Mouse (Mus musculus) embryonic facial prominence, embryonic 11.5 days (tissue): ENCODE data around the gene Ache. TPM values are rescaled to one million over a fixed set of nuclear protein-coding genes. Genes with fewer than 3 reads are reported as not detected.
A peak's percentile ranks its signal among the peaks of the same experiment; 100 is the strongest.

ENCODE experiments used
- ATAC-seq: fragments of 200-750 bp; cut with Nextera tagmentation; replicated peaks from 2 replicates; pipeline ENCODE4 v1.8.0; 2017; ENCODE audit warnings: low read depth; ENCODE audit not compliant: insufficient number of reproducible peaks, low FRiP score, low TSS enrichment
- DNase-seq: peaks from one replicate; pipeline ENCODE4 v3.0.0-alpha.2; 2015; ENCODE audit warnings: low spot score
- H3K27ac ChIP-seq: fragments of 300-500 bp; sonication (generic); replicated peaks from 2 replicates; pipeline ENCODE4 v1.5.1; 2014; ENCODE audit warnings: mild to moderate bottlenecking, low read depth, low read length, control low read depth
- H3K27me3 ChIP-seq: fragments of 300-500 bp; sonication (generic); 2 replicates; pipeline ENCODE4 v1.6.1; 2014; ENCODE audit warnings: mild to moderate bottlenecking, low read length, moderate library complexity, mixed read lengths; ENCODE audit not compliant: control insufficient read depth, insufficient read depth
- H3K36me3 ChIP-seq: fragments of 300-500 bp; sonication (generic); replicated peaks from 2 replicates; pipeline ENCODE4 v1.6.1; 2014; ENCODE audit warnings: low read depth, mild to moderate bottlenecking, low read length, moderate library complexity, mixed read lengths; ENCODE audit not compliant: control insufficient read depth, insufficient read depth
- H3K4me1 ChIP-seq: fragments of 300-500 bp; sonication (generic); 2 replicates; pipeline ENCODE4 v1.6.1; 2014; ENCODE audit warnings: low read length, mixed read lengths; ENCODE audit not compliant: control insufficient read depth, insufficient read depth
- H3K4me2 ChIP-seq: fragments of 300-500 bp; sonication (generic); 2 replicates; pipeline ENCODE4 v1.6.1; 2014; ENCODE audit warnings: low read depth, mild to moderate bottlenecking, control low read depth, low read length, moderate library complexity
- H3K4me3 ChIP-seq: fragments of 300-500 bp; sonication (generic); 2 replicates; pipeline ENCODE4 v1.5.1; 2014; ENCODE audit warnings: low read depth, low read length, control low read depth
- H3K9ac ChIP-seq: fragments of 300-500 bp; sonication (generic); replicated peaks from 2 replicates; pipeline ENCODE4 v1.6.1; 2014; ENCODE audit warnings: mild to moderate bottlenecking, control low read depth, low read length
- H3K9me3 ChIP-seq: fragments of 300-500 bp; sonication (generic); replicated peaks from 2 replicates; pipeline ENCODE4 v1.6.1; 2016; ENCODE audit warnings: mild to moderate bottlenecking, low read length, inconsistent platforms, mixed read lengths; ENCODE audit not compliant: control insufficient read depth
- WGBS: fragments of 180-500 bp; shearing (Covaris S2); extraction: QIAGEN DNeasy Blood & Tissue Kit; methylation state at CpG from one replicate; pipeline ENCODE4 v1.1.7; 2014; 5-methylcytosine and 5-hydroxymethylcytosine counted together
- polyA plus RNA-seq: library from polyadenylated mRNA; unstranded; fragments of >200 nt; fragmentation: Nextera tagmentation; extraction: Ambion mirVana; gene quantifications from 2 replicates; pipeline ENCODE4 v1.2.1, GENCODE M21; 2014

The Ache gene
- polyA plus RNA-seq, 1 experiment from 2014 or later: 3.5 TPM

GRCm38 (mm10) chr5:137313466-137314192 is 26.3 kb downstream of the Ache start:
- WGBS: 1% methylated on average over 22 of the region's 22 CpGs
- peaks cover 15% of the 10 kb centered on the region for H3K4me1 ChIP-seq
- no peaks in the 10 kb centered on the region for H3K9me3 ChIP-seq
- peak overlapping the region; percentile 90 for H3K4me2 ChIP-seq
- no peaks in the 10 kb centered on the region for H3K27me3 ChIP-seq
- peak; percentile 26; the same call in 1 of the 2 replicates for ATAC-seq
- H3K9ac ChIP-seq: peak overlapping the region; percentile 91
- DNase-seq: no peak
- H3K4me3 ChIP-seq: peak overlapping the region; percentile 76
- H3K27ac ChIP-seq: peak overlapping the region; percentile 68
- peaks cover 5% of the 10 kb centered on the region for H3K36me3 ChIP-seq

GRCm38 (mm10) chr5:137314193-137315083 is 27.1 kb downstream of the Ache start, which contains the start of gene Trip6:
TSS of gene Trip6 (minus strand) at chr5:137314404.
- WGBS: 10% methylated on average over 30 of the region's 30 CpGs
- Histone ChIP-seq H3K4me2 (peak within 1 kb of the TSS; percentile 90), H3K9ac (peak within 1 kb of the TSS; percentile 91), H3K4me3 (peak within 1 kb of the TSS; percentile 76), H3K36me3 (no peaks in the 10 kb centered on the region; the same call in 1 of the 2 replicates), H3K9me3 (no peaks in the 10 kb centered on the region), H3K27ac (peak within 1 kb of the TSS; percentile 68), H3K4me1 (peaks cover 15% of the 10 kb centered on the region), H3K27me3 (no peaks in the 10 kb centered on the region)
- DNase-seq: peak; percentile 99
- peak; percentile 89 for ATAC-seq

DNA sequence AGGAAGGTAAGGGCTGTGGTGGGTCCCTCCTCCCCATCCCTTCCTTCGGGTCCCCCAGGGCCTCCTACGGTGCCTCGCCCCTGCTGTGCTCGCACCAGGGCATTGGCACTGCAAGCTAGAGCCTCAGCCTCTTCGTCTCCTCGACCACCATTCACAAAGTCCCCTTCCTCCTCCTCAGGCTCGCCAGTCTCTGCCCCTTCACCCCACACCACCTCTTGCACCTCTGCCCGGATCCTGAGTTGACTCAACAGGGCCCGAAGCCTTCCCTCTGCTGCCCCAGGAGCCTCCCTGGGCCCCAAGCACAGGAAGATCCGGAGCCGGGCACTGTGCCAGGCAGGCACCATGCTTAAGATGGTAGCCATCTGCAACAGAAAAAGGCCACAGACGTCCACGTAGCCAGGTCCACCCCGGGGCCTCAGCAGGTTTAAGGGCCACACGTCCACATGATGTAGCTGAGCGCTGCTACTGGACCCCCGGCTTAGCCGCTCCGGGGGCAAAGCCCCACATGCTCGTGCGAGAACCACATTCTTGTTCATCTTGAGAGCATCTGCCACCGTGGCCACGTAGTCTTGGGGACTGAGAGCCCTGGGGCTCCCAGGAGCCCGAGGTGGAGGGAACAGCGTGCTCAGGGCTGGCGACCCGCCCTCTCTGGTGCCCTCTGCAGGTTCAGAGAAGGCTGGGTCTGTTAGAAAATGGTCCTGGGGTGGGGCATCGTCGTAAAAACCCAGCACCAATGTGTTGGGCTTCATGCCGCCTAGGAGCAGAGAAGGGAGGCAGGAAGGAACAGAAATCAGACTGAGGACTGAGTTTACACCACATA is 28.0 kb downstream of the Ache start:
- Histone ChIP-seq H3K9ac (peak overlapping the region; percentile 91), H3K4me3 (no peak overlapping the region), H3K9me3 (no peaks in the 10 kb centered on the region), H3K4me2 (no peak overlapping the region), H3K4me1 (peaks cover 15% of the 10 kb centered on the region), H3K27me3 (no peaks in the 10 kb centered on the region), H3K27ac (peak overlapping the region; percentile 68), H3K36me3 (no peaks in the 10 kb centered on the region; the same call in 1 of the 2 replicates)
- DNase-seq (peak; percentile 47), ATAC-seq (peak; percentile 40; the same call in 1 of the 2 replicates)
- WGBS: 39% methylated on average over 30 of the region's 30 CpGs

DNA sequence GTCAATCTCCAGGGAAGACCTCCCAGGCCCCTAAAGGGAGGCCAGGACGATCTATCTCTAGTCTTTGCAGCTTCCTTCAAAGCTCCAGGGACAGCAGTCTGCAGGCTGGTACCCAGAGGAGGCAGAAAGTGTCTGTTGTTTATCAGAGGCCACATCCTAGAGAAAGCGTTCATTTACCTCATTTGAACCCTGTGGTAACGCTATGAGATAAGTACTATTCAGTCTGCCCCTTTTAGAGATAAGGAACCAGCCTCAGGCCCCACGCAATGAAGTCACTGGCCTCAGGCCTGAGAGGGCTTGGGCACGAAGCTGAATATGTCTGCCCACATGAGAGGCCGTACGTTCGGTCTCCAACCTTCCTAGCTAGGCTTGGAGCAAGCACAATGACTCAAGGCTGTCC is 30.0 kb downstream of the Ache start:
- H3K36me3 ChIP-seq: no peaks in the 10 kb centered on the region
- no peak for ATAC-seq
- 89% methylated on average over 8 of the region's 8 CpGs for WGBS

DNA sequence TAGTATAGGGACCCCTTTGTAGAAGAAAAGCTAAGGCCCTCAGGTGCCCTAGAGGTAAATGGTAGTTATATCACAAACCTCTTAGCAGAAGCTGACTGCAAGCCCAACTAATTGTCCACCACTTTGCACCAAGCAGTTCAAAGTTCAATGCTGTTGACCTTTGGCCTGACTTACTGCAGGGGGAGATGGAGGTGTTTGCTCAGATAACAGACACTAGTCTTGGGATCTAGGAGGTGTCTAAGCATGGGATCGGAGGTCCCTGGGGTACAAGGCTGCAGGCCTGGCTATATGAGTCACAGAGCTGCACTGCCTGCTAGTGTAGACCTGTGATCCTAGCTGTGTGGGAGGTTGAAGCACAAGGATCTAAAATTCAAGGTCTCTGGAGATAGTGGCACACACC is 31.3 kb downstream of the Ache start:
- no peak for DNase-seq
- H3K36me3 ChIP-seq: no peaks in the 10 kb centered on the region
- no peaks in the 10 kb centered on the region for H3K9me3 ChIP-seq
- WGBS: 97% methylated on average over 1 of the region's 1 CpGs
- H3K4me3 ChIP-seq: no peak overlapping the region
- no peaks in the 10 kb centered on the region for H3K27me3 ChIP-seq
- peaks cover 9% of the 10 kb centered on the region for H3K4me1 ChIP-seq
- ATAC-seq: no peak
- no peak overlapping the region for H3K27ac ChIP-seq
- H3K4me2 ChIP-seq: no peak overlapping the region
- H3K9ac ChIP-seq: no peak overlapping the region

More for the DNA sequence above, 30.0 kb downstream of the Ache start:
- Histone ChIP-seq H3K4me2 (no peak overlapping the region), H3K9me3 (no peaks in the 10 kb centered on the region), H3K27me3 (no peaks in the 10 kb centered on the region), H3K4me3 (no peak overlapping the region), H3K27ac (no peak overlapping the region), H3K9ac (no peak overlapping the region), H3K4me1 (peaks cover 15% of the 10 kb centered on the region)
- no peak for DNase-seq

DNA sequence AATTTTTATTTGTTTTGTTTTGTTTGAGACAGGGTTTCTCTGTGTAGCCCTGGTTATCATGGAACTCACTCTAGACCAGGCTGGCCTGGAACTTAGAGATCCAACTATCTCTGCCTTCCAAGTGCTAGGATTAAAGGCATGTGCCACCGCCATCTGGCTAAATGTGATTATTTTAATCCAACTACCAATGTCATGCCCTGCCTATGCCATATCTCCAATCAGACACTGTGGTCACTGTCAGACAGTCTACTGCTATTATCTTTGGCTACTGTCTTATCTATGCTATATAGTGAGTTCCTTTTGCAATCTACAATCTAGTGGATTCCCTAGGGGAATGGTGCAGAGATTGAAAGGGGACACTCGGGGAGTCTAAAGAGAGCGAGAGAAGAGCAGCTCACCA is 33.7 kb downstream of the Ache start:
- Histone ChIP-seq H3K4me1 (no peaks in the 10 kb centered on the region), H3K4me2 (no peak overlapping the region), H3K9me3 (no peaks in the 10 kb centered on the region), H3K36me3 (no peaks in the 10 kb centered on the region), H3K9ac (no peak overlapping the region), H3K4me3 (no peak overlapping the region), H3K27ac (no peak overlapping the region), H3K27me3 (no peaks in the 10 kb centered on the region)
- no peak for DNase-seq
- no peak for ATAC-seq
- 93% methylated on average over 3 of the region's 3 CpGs for whole genome bisulfite sequencing

DNA sequence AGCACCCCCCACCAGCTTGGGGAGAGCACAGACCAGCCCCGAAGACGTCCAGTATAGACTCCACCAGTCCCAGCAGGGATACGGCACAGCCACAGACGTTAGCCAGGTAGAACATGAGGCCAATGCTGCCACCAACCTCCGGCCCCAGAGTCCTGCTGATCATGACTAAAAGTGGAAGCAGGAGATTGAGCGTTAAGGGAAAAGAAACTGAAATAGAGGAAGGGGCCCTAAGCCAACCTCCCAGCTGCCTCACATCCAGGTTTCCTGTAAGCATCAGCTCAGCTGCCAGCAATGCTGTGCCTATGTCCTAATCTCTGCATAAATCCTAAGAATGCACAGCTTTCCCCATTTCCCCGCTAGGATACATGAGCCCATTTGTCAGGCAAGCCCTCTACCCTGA is 43.6 kb downstream of the Ache start:
- no peaks in the 10 kb centered on the region for H3K9me3 ChIP-seq
- no peaks in the 10 kb centered on the region for H3K4me1 ChIP-seq
- no peaks in the 10 kb centered on the region for H3K36me3 ChIP-seq
- 89% methylated on average over 7 of the region's 7 CpGs for WGBS
- no peak for DNase-seq
- no peak overlapping the region for H3K27ac ChIP-seq
- no peak for ATAC-seq
- no peaks in the 10 kb centered on the region for H3K27me3 ChIP-seq
- no peak overlapping the region for H3K4me3 ChIP-seq
- H3K4me2 ChIP-seq: no peak overlapping the region
- no peak overlapping the region for H3K9ac ChIP-seq
